Mouse (Mus musculus): ENCODE measurements around the gene Rims4.

DNA sequence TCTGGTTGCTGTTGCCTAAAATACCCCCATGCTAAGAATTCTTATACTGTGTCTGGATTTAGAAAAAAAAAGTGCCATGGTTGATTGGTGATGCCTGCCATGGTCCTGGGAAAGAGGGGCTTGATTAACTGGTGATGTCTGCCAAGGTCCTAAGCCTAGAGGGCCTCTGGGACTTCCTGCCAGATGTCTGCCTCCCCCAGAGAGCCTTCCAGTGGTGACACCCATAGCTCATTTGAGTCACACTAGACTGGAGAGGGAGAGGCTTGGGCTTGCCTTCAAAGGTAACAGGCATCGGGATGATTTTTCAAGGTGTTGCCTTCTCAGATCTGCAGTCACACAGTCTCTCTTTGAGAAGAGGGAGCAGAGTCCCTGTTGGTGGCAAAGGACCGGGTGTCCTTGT, 23.3 kb downstream of the Rims4 start:
- TF ChIP-seq CTCF (IDR thresholded peaks at IDR 0.05 in 2 of 3, conservative IDR thresholded peaks at IDR 0.05 in 1 of 3; ENCODE audit: control insufficient read depth in 1 of 3, insufficient read depth in 1 of 3, low read depth in 2 of 3, low read length in 3 of 3, poor library complexity in 1 of 3, severe bottlenecking in 1 of 3), result no peak
- TF ChIP-seq UBTF (IDR thresholded peaks at IDR 0.05; ENCODE audit: borderline replicate concordance, insufficient read depth, low read depth, low read length), result no peak
- no peak for TF ChIP-seq POLR2A (IDR thresholded peaks at IDR 0.05; ENCODE audit: control insufficient read depth in 1 of 2, insufficient read depth in 1 of 2, low read depth in 1 of 2, low read length in 2 of 2, poor library complexity in 1 of 2)
- TF ChIP-seq NELFE (IDR thresholded peaks at IDR 0.05; ENCODE audit: low read depth, low read length), result no peak
- TF ChIP-seq MXI1 (IDR thresholded peaks at IDR 0.05; ENCODE audit: low read depth, low read length), result no peak
- TF ChIP-seq ZC3H11A (IDR thresholded peaks at IDR 0.05; ENCODE audit: low read depth, low read length), result no peak
- TF ChIP-seq TAL1 (IDR thresholded peaks at IDR 0.05; ENCODE audit: low read length), result no peak
- TF ChIP-seq TBP (IDR thresholded peaks at IDR 0.05; ENCODE audit: low read depth, low read length), result no peak
- TF ChIP-seq HCFC1 (IDR thresholded peaks at IDR 0.05; ENCODE audit: low read depth, low read length), result no peak
- TF ChIP-seq MAX (IDR thresholded peaks at IDR 0.05; ENCODE audit: low read length), result no peak
